Mouse (Mus musculus): ENCODE measurements at regions not wholly inside any gene's neighbourhood (a gene's known extent, or its start where the extent isn't known, plus 50 kb on each side); places are given as distances from the start of the nearest gene placed in this dataset.

GRCm38 (mm10) chr17:45848605-45849004 is 115.0 kb upstream of the 1600014C23Rik start:
- no peak overlapping the region for H3K4me2 ChIP-seq (ENCODE audit: low read depth, low read length)
- TF ChIP-seq CTCF (IDR thresholded peaks at IDR 0.05; ENCODE audit: low read depth) (peak; percentile 74), EP300 (IDR thresholded peaks at IDR 0.05; ENCODE audit: low read depth) (no peak)
- peaks cover 9% of the 10 kb centered on the region; the same call in 1 of the 2 replicates for H3K4me1 ChIP-seq (ENCODE audit: control insufficient read depth, insufficient read depth)
- H3K9ac ChIP-seq (replicated peaks; ENCODE audit: low read depth, low read length) = no peak overlapping the region
- DNase-seq (ENCODE audit: low spot score) (peak; percentile 51), ATAC-seq (ENCODE audit: insufficient read depth, low read depth) (peak; percentile 79)
- 19% methylated on average over 8 of the region's 8 CpGs for WGBS
- H3K9me3 ChIP-seq (replicated peaks; ENCODE audit: control insufficient read depth, low read length) = peaks cover 5% of the 10 kb centered on the region; the same call in 1 of the 2 replicates
- no peaks in the 10 kb centered on the region for H3K27me3 ChIP-seq (ENCODE audit: control insufficient read depth, insufficient read depth, low read length)
- no peak overlapping the region for H3K4me3 ChIP-seq (ENCODE audit: low read depth, low read length)
- no peak overlapping the region for H3K27ac ChIP-seq (ENCODE audit: low read depth)
- no peaks in the 10 kb centered on the region for H3K36me3 ChIP-seq (replicated peaks; ENCODE audit: control insufficient read depth, insufficient read depth, low read length)

GRCm38 (mm10) chr17:45847701-45848378 is 114.2 kb upstream of the 1600014C23Rik start:
- ATAC-seq (ENCODE audit: insufficient read depth, low read depth) = peak; percentile 72
- TF ChIP-seq CTCF (IDR thresholded peaks at IDR 0.05; ENCODE audit: low read depth) (no peak), EP300 (IDR thresholded peaks at IDR 0.05; ENCODE audit: low read depth) (no peak)
- Histone ChIP-seq H3K27me3 (ENCODE audit: control insufficient read depth, insufficient read depth, low read length) (no peaks in the 10 kb centered on the region), H3K9ac (replicated peaks; ENCODE audit: low read depth, low read length) (no peak overlapping the region), H3K4me1 (ENCODE audit: control insufficient read depth, insufficient read depth) (peaks cover 9% of the 10 kb centered on the region; the same call in 1 of the 2 replicates), H3K4me3 (ENCODE audit: low read depth, low read length) (no peak overlapping the region), H3K9me3 (replicated peaks; ENCODE audit: control insufficient read depth, low read length) (peaks cover 5% of the 10 kb centered on the region; the same call in 1 of the 2 replicates), H3K36me3 (replicated peaks; ENCODE audit: control insufficient read depth, insufficient read depth, low read length) (no peaks in the 10 kb centered on the region), H3K4me2 (ENCODE audit: low read depth, low read length) (no peak overlapping the region), H3K27ac (ENCODE audit: low read depth) (peak overlapping the region; percentile 59)
- DNase-seq (ENCODE audit: low spot score) = peak; percentile 17
- 54% methylated on average over 14 of the region's 14 CpGs for WGBS

DNA sequence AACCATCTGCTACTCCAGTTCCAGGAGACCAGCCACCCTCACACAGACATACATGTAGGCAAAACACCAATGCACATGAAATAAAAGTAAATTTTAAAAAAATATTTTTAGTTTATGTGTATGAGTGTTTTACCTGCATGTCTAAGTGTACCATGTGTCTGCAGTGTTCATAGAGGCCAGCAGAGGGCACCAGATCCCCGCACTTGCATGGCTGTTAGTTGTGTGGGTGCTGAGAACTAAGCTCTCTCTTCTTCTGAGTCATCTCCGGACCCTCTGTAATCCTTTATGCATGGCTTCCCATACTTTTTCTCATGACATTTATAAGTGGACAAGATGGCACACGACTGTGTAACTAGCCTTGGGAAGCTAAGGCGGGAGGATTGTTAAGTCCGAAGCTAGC is 112.2 kb upstream of the 1600014C23Rik start:
- Histone ChIP-seq H3K4me1 (ENCODE audit: control insufficient read depth, insufficient read depth) (peaks cover 9% of the 10 kb centered on the region; the same call in 1 of the 2 replicates), H3K36me3 (replicated peaks; ENCODE audit: control insufficient read depth, insufficient read depth, low read length) (no peaks in the 10 kb centered on the region), H3K4me2 (ENCODE audit: low read depth, low read length) (no peak overlapping the region), H3K27ac (ENCODE audit: low read depth) (no peak overlapping the region), H3K9ac (replicated peaks; ENCODE audit: low read depth, low read length) (no peak overlapping the region), H3K4me3 (ENCODE audit: low read depth, low read length) (no peak overlapping the region), H3K27me3 (ENCODE audit: control insufficient read depth, insufficient read depth, low read length) (no peaks in the 10 kb centered on the region), H3K9me3 (replicated peaks; ENCODE audit: control insufficient read depth, low read length) (peaks cover 10% of the 10 kb centered on the region; the same call in 1 of the 2 replicates)
- 88% methylated on average over 5 of the region's 5 CpGs for WGBS
- DNase-seq (ENCODE audit: low spot score) (no peak), ATAC-seq (ENCODE audit: insufficient read depth, low read depth) (no peak)
- TF ChIP-seq CTCF (IDR thresholded peaks at IDR 0.05; ENCODE audit: low read depth) (no peak), EP300 (IDR thresholded peaks at IDR 0.05; ENCODE audit: low read depth) (no peak)

- no peak overlapping the region for H3K4me2 ChIP-seq (ENCODE audit: low read depth, low read length)
- WGBS = 47% methylated on average over 7 of the region's 7 CpGs
- H3K27me3 ChIP-seq (ENCODE audit: control insufficient read depth, insufficient read depth, low read length) = 0 out of 2 replicates have a peak, but pooled peaks cover 7% of the 10 kb centered on the region
- no peaks in the 10 kb centered on the region for H3K9me3 ChIP-seq (replicated peaks; ENCODE audit: control insufficient read depth, low read length)
- DNase-seq (ENCODE audit: low spot score) = no peak
- no peak overlapping the region for H3K4me3 ChIP-seq (ENCODE audit: low read depth, low read length)
- H3K4me1 ChIP-seq (ENCODE audit: control insufficient read depth, insufficient read depth) = no peaks in the 10 kb centered on the region
- TF ChIP-seq CTCF (IDR thresholded peaks at IDR 0.05; ENCODE audit: low read depth) = no peak
- no peak for TF ChIP-seq EP300 (IDR thresholded peaks at IDR 0.05; ENCODE audit: low read depth)
- no peaks in the 10 kb centered on the region for H3K36me3 ChIP-seq (replicated peaks; ENCODE audit: control insufficient read depth, insufficient read depth, low read length)
- ATAC-seq (ENCODE audit: insufficient read depth, low read depth) = no peak
- no peak overlapping the region for H3K9ac ChIP-seq (replicated peaks; ENCODE audit: low read depth, low read length)
- no peak overlapping the region for H3K27ac ChIP-seq (ENCODE audit: low read depth)
Measured at GRCm38 (mm10) chr17:45836731-45837130, 103.1 kb upstream of the 1600014C23Rik start.

DNA sequence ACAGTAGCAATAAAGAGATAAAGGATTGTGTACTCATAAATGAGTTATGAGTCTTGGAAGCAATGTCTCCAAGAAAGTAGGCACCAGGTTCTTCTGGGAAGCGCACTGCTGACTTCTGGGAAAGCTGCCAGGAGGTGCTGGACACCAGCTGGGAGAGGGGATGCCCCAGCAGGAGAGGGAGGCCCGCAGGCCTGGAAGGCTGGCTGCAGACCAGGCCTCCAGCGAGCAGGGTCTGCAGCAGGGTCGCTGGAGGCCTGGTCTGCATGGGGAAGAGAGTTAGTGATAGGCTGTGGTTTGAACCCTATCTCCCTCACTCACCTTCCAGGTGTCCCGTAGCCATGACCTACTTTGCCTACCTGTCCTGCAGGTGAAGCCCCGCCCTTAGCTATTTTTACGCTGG is 102.6 kb upstream of the 1600014C23Rik start:
- Histone ChIP-seq H3K9me3 (replicated peaks; ENCODE audit: control insufficient read depth, low read length) (no peaks in the 10 kb centered on the region), H3K4me3 (ENCODE audit: low read depth, low read length) (no peak overlapping the region), H3K4me2 (ENCODE audit: low read depth, low read length) (no peak overlapping the region), H3K4me1 (ENCODE audit: control insufficient read depth, insufficient read depth) (no peaks in the 10 kb centered on the region), H3K27me3 (ENCODE audit: control insufficient read depth, insufficient read depth, low read length) (0 out of 2 replicates have a peak, but pooled peaks cover 7% of the 10 kb centered on the region), H3K9ac (replicated peaks; ENCODE audit: low read depth, low read length) (no peak overlapping the region), H3K27ac (ENCODE audit: low read depth) (no peak overlapping the region), H3K36me3 (replicated peaks; ENCODE audit: control insufficient read depth, insufficient read depth, low read length) (no peaks in the 10 kb centered on the region)
- no peak for TF ChIP-seq EP300 (IDR thresholded peaks at IDR 0.05; ENCODE audit: low read depth)
- WGBS = 57% methylated on average over 7 of the region's 7 CpGs
- DNase-seq (ENCODE audit: low spot score) (no peak), ATAC-seq (ENCODE audit: insufficient read depth, low read depth) (no peak)

Data from heart, postnatal 0 days (tissue).